Mouse (Mus musculus): ENCODE results near the gene Slc44a5. TPM values are rescaled to one million over a fixed set of nuclear protein-coding genes. Genes with fewer than 3 reads are reported as not detected.
"Not testable (repeated sequence)": the region's sequence is repeated elsewhere in the genome, so short reads cannot be mapped to it uniquely, and the experiment has no call there.

The Slc44a5 gene
- total RNA-seq, 4 experiments from 2014 or later, result 0.03 to 0.11 (median 0.06) TPM; not detected in 1

DNA sequence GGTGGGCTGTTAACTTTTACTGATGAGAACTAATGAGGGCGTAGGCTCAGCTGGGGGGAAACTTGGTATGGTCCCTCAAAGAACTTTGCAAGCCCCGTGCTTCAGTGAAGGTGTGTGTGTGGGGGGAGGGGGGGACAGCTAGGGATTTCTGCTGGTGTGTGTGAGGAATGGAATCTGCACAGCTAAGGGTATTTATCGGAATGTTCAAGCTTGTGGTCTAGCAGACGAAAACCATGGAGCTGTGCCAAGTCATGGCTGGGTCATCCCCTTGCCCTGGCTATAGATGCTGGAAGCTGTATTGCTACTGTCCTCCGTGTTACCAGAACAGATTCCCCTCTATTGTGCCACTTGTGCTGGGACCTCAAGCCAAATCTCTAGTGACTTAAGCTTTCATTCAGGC lies 138.0 kb downstream of the Slc44a5 start:
- DNase-seq, result no peak

GRCm38 (mm10) chr3:154114991-154115390 lies 141.8 kb downstream of the Slc44a5 start:
- no peak for DNase-seq

DNA sequence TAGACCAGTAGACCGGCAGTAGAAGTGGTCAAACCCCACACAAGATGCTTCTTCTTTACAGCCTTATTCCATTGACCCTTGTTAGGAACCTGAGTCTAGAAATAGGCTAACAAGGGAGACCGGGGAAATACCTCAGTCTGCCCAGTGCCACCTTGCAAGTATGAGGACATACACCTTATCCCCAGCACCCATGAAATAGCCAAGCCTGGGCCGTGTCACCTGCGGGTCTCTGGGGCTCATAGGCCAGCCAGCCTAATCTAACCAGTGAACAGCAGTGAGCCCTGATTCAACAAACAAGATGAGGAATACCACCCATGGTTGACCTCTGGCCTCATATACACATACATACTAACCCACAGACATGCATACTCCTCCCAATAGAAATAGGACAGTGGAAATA lies 142.2 kb downstream of the Slc44a5 start:
- DNase-seq, result no peak

DNA sequence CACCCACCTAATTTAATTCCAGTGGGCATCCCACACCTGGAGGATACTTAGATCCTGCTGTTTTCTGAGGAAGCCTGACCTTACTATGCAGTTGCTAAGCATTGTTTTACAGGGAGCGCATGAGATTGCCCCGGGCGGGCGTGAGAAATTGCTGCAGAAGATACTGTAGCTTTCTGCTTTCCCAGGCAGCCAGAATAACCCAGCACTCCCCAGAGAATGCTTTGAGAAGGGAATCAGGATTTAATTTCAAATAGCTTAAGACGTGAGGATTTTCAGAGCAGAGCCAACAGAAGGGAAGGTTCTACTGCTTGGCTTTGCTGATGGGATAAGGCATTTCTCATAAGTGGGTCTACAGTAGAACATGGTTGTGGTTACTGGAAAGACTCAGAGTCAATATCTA lies 142.8 kb downstream of the Slc44a5 start:
- DNase-seq, result no peak

DNA sequence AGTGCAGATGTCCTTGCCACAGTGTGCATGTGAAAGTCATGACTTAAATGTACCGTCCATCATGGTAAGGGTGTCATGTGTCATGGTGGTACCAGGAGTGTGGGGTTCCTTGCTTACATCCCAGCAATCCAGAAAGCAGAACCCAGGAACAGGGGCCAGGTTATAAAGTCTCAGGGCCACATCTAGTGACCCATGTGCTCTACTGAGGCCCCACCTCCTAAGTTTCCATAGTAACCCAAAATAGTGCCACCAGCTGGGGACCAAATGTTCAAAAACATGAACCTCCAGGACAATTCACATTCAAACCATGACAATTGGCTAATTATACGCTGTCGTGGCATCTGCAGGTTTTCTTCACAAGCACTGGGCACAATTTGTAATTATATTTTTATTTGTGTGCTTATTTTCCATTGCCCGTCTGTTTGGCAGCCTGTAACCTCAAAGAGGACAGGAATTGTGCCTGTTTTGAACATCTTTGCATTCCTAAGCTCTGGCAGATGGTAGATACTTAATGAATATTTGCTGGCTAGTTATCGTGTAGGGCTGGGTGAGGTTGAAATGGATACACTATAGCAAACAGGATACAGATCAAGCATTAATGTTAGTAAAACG lies 145.9 kb downstream of the Slc44a5 start:
- DNase-seq, result no peak

- DNase-seq, result no peak
Observed at GRCm38 (mm10) chr3:154122531-154122930, 149.3 kb downstream of the Slc44a5 start.

DNA sequence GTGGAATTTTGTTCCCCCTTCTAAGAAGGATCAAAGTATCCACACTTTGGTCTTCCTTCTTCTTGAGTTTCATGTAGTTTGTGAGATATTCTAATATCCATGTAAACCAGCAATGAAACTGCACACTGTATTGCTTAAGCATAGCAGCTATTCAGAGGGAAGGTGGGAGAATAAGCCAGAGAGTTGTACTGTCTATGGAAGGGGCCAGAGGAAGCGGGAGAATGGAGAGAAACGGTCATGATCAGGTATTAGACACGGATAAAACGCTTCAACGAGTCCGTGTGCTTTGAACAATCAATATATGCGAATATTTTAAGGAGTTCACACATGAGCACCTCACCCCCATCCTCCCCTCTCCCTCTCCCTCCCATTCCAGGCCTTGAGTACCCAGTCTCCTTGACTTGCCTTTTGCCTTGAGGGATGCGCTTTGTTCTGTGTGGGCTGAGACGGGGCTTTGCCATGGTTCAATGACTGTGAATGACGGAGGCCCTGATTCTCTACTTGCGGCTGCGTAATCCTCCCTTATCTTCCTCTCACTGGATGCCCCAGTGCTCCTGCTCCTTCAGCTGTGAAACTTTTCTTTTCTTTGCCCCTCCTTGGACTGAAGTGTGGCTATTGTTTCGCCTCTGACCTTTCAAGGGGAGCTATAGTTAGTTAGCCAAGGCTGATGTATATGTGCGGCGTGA lies 151.8 kb downstream of the Slc44a5 start:
- DNase-seq, result no peak

DNA sequence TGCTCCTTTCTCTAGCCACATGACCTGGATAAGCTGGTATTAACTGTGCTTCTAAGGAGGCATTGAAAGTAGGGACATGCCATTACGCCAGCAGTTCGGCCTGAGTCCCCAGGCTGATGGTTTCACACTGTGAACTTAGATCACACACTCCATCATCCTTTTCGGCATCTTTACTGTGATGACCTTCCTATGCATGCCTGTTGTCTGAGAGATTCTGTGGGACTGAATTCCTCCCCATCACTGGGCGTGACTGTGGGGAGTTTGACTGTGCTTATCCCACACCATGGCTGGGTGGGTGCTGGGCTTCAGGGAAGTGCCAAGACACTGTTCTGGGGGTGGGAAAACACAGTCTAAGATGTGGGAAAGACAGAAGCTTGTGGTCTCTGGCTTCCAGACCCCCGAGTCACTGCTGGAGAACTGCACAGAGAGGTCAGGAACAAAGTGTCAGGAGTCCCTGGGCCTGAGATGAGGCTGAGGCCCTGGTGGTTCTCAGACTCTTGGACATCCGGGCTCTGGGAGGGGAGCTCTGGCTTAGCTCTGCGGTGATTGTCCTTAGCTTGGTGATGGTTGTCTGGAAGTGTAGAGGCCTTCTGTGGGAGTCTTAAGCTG lies 152.6 kb downstream of the Slc44a5 start:
- no peak for DNase-seq

- no peak for DNase-seq
Observed at GRCm38 (mm10) chr3:154127246-154127645, 154.0 kb downstream of the Slc44a5 start.

DNA sequence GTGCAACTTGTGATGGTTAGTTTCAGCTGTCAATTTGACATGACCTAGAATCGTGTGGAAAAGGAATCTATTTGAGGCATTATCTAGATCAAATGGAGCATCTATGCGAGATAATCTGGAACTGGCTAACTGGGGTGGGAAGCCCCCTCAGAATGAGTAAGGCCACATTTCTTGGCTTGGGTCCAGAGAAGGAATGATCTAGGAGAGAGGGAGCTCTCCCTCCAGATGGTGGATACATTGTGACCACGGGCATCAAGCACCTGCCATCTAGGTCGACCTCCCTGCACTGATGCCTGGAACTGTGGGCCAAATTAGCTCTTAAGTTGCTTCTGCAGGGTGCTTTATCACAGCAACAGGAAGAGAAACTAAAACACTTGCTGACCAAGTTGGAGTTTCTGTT lies 155.8 kb downstream of the Slc44a5 start:
- DNase-seq, result no peak

- no peak for DNase-seq
Observed at GRCm38 (mm10) chr3:154130431-154131114, 157.3 kb downstream of the Slc44a5 start.

GRCm38 (mm10) chr3:154133986-154134385 lies 160.8 kb downstream of the Slc44a5 start:
- DNase-seq, result no peak

- DNase-seq, result no peak
Observed at GRCm38 (mm10) chr3:154134701-154135100, 161.5 kb downstream of the Slc44a5 start.

DNA sequence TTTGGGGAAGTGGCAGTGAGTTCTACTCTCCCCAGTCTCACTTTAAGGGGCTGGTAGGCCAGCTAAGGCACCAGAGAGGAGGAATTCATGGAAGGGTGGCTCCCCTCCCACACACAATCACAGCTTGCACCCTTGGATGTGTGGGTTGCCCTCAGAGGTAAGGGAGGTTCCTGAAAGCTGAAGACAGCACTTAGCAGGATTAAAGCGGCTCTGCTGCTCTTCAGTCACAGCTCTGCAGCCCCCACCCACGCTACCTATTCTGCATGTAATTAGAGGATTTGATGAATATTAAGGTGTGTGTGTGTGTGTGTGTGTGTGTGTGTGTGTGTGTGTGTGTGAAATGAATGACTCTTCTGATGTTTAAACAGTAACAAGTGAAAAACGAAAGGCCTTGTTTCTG lies 163.3 kb downstream of the Slc44a5 start:
- DNase-seq, result no peak

GRCm38 (mm10) chr3:154141346-154141745 lies 168.1 kb downstream of the Slc44a5 start:
- DNase-seq, result no peak

- DNase-seq, result no peak
Observed at GRCm38 (mm10) chr3:154142618-154143017, 169.4 kb downstream of the Slc44a5 start.

DNA sequence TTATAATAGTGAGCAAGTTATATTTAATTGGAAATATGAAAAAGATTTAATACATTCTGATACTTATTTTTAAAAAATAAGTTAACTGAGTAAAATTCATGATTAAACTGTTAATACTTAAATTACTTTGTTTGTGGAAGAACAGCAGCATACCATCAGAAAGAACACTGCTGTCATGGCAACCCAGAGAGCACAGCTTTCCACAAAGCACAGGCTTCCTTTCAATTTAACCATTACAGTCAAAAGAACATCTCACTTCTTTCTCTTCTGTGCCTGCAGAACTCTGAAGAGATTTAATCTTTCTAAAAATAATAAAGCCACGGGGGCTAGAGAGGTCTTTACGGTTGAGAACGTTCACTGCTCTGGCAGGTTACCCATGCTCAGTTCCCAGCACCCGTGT lies 172.5 kb downstream of the Slc44a5 start:
- DNase-seq, result no peak

DNA sequence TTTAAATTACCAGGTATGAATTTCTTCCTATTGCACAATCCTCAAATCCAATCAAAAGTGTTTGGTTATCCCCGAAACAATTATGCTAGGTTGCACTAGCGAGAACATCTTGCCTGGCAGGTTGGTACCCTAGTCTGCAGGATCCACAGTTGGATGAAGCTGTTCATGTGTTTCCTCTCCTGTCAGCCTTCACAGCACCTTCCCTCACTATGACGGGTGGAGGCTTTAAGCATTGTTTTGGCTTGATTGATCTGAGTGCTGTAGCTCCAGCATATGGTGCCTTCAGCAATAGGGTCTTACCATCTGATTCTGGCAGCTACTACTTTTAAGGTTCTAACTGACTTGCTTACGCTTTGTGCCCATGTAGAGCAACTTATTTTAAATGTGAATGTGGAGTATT lies 176.5 kb downstream of the Slc44a5 start:
- DNase-seq, result no peak

DNA sequence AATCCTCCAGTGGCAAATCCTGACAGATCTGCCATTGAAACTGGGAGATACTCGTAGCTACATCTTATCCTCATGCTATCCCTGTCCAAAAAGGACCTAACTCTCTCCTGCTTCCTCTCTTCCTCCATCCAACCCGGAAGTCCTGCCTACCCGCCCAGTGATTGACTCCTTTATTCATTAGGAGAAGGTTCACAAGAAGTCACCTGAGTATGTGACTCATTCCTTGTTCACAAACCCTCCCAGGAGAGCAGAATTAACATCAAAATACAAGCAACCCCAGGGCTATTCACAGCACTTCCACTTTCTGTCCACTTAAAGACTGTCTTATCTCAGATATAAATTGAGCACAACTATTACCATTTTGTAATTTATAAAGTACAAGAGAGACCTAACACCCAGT lies 180.3 kb downstream of the Slc44a5 start:
- not testable (repeated sequence) for DNase-seq

DNA sequence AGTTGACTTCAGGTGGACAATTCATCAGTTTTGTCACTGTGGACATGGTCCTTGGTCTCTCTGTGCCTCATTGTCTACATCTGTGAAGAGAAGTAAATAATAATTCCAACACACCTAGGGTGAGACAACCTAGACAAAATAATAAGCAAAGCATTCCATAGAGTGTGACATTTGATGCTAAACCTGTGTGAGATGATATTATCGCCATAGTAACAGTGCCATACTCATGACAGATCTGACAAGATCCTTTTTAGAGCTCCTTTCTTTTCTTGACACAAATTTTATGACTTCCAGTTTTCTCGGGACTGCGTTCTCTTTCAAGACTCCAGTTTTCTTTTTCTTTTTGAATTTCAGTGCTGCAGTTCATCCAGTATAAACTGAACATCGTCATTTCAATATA lies 192.6 kb downstream of the Slc44a5 start:
- DNase-seq, result no peak

DNA sequence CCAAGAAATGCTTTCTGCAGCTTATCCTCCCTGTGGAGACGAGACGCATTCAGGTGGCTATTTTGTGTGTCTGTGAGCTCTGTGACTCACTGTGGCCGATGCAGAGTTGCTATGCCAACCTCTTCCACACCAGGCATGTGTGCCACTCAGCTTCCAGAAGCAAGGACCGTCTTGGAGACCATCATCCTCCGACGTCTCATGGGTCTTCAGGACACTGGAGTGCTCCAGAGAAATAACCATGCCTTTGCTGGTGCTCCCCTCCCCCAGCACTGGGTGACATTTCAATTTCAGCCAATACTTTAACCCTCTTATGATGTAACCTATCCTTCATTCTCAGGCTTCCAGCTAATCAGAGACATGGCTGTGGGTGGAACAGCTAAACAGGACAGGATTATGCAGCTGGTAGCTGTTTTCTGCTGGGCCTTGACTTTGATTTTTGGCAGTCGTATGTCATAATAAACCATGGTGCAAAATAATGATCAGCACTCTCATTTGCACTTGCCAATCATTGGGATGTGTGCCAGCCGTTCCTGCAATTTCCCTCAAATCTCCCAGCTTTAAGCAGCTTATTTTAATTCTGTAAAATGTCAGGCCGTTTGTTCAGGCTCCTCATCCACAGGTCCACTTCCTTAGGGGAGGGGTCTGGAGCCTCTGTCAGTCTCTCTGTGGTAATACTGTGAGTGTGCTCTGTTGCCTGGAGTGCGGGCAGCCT lies 198.8 kb downstream of the Slc44a5 start:
- no peak for DNase-seq

DNA sequence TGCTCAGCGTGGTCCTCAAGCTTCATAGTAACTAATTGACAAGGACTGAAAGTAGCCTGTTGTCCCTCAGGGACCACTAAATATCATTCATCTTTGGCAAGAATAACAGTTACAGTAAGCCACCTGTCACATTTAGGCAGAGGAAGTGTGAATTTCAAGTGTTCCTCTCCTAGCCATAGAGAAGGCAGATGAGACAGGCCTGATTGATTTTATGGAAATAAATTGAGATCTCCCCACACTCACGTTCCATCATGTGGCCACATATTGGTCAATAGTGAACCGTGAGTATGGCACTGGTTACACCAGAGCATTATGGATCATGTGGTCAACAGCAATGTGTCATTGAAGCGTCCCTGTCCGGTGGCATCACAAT lies 199.3 kb downstream of the Slc44a5 start:
- DNase-seq, result no peak

DNA sequence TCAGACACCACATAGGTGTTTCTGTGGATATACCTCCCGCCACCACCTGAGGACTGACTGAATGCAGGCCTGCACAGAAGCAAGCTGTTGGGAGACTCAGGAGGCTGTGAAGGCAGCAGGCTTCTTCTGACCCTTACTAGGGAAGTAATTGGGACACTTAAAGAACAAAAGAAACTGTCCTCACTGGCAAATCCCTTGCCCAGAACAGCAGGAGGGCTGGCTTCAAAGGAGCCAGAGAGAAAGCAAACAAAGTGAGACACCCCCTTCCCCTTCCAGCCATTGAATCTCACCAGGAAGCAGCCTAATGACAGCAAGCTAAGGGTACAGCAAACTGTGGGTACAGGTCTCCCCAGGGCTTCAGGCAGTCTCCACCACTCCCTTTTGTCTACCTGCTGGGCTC lies 200.3 kb downstream of the Slc44a5 start:
- DNase-seq, result no peak
